Mouse (Mus musculus): ENCODE measurements at regions not wholly inside any gene's neighbourhood (a gene's known extent, or its start where the extent isn't known, plus 50 kb on each side); places are given as distances from the start of the nearest gene placed in this dataset.

DNA sequence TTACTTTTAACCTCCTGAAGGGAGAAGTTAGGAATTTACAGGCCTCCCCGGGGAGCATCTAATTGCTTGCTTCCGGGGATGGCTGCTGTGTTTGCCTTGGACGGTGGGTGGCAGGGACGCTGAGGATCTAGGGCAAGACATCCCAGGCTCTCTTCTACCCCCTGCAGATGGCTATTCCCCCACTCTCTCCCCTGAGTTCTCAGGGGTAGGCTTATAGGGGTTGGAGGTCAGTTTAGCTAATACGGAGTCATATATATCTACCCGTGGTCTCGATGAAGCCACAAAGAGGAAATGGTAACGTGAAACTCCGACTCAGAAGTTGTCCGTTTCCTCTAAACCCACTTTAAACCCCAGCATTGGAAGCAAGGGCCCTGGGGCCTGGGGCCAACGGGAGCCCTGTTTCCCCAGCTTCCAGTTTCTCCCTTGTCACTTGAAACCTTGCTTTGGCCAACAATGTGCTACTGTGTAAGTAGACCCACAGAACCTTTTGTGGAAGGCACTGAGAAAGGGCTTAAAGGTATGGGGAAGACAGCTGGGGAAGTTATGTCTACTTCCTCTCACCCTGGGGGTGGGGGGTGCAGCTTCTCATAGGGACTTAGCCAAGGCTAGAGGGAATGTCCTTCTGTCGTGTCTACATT, 156.4 kb downstream of the Opa1 start:
- TF ChIP-seq CTCF (IDR thresholded peaks at IDR 0.05; ENCODE audit: extremely low read depth, insufficient read depth, low read length) (no peak), POLR2A (IDR thresholded peaks at IDR 0.05; ENCODE audit: extremely low read depth, insufficient read depth, low read length) (no peak)

Measured in cortical plate, adult 2 months (tissue).